Mouse (Mus musculus): ENCODE data around the gene Gm45234. TPM values are rescaled to one million over a fixed set of nuclear protein-coding genes. Genes with fewer than 3 reads are reported as not detected.

Gene Gm45234
- polyA plus RNA-seq, 1 experiment: not detected

- peak; percentile 34 for TF ChIP-seq POLR2A (IDR thresholded peaks at IDR 0.05; ENCODE audit: insufficient read length, low read depth)
- TF ChIP-seq E2F4 (IDR thresholded peaks at IDR 0.05; ENCODE audit: insufficient read depth): no peak
- peak; percentile 95 for TF ChIP-seq POLR2AphosphoS2 (IDR thresholded peaks at IDR 0.05; ENCODE audit: insufficient read length, low read depth)
- peaks cover 17% of the 10 kb centered on the region for H3K79me2 ChIP-seq (ENCODE audit: control insufficient read depth, insufficient read depth)
- H3K36me3 ChIP-seq (ENCODE audit: control insufficient read depth, insufficient read depth): no peaks in the 10 kb centered on the region
- no peaks in the 10 kb centered on the region for H3K27me3 ChIP-seq (ENCODE audit: control insufficient read depth, insufficient read depth, insufficient read length)
- H3K4me2 ChIP-seq (ENCODE audit: low read depth): peak overlapping the region; percentile 87
- H3K4me3 ChIP-seq: no peak overlapping the region
- H3ac ChIP-seq (ENCODE audit: control insufficient read depth, insufficient read length): no peak overlapping the region
Observed at GRCm38 (mm10) chr6:124759259-124759658, 3.4 kb upstream of the Gm45234 start.

GRCm38 (mm10) chr6:124758849-124759232 lies 3.0 kb upstream of the Gm45234 start:
- H3K27me3 ChIP-seq (ENCODE audit: control insufficient read depth, insufficient read depth, insufficient read length): no peaks in the 10 kb centered on the region
- H3K79me2 ChIP-seq (ENCODE audit: control insufficient read depth, insufficient read depth): peaks cover 21% of the 10 kb centered on the region
- no peak overlapping the region for H3ac ChIP-seq (ENCODE audit: control insufficient read depth, insufficient read length)
- H3K4me2 ChIP-seq (ENCODE audit: low read depth): peak overlapping the region; percentile 87
- peak overlapping the region; percentile 36 for H3K4me3 ChIP-seq
- H3K36me3 ChIP-seq (ENCODE audit: control insufficient read depth, insufficient read depth): no peaks in the 10 kb centered on the region
- no peak for TF ChIP-seq REST (IDR thresholded peaks at IDR 0.05; ENCODE audit: insufficient read depth, insufficient read length)
- TF ChIP-seq TCF3 (IDR thresholded peaks at IDR 0.05; ENCODE audit: insufficient read length, low read depth): no peak
- no peak for TF ChIP-seq CEBPB (IDR thresholded peaks at IDR 0.05; ENCODE audit: insufficient read depth, poor library complexity, severe bottlenecking)
- no peak for TF ChIP-seq POLR2A (IDR thresholded peaks at IDR 0.05; ENCODE audit: insufficient read length, low read depth)
- TF ChIP-seq MYOD1 (IDR thresholded peaks at IDR 0.05; ENCODE audit: control insufficient read depth in 1 of 3, insufficient read length in 2 of 3, low read depth in 2 of 3): no peak
- TF ChIP-seq TCF12 (IDR thresholded peaks at IDR 0.05; ENCODE audit: insufficient read depth, poor library complexity, severe bottlenecking): no peak
- TF ChIP-seq POLR2AphosphoS2 (IDR thresholded peaks at IDR 0.05; ENCODE audit: insufficient read length, low read depth): peak; percentile 44
- TF ChIP-seq SRF (IDR thresholded peaks at IDR 0.05; ENCODE audit: control insufficient read depth, insufficient read length, low read depth): no peak

GRCm38 (mm10) chr6:124757909-124758848 lies 2.4 kb upstream of the Gm45234 start:
- TF ChIP-seq USF1 (IDR thresholded peaks at IDR 0.05; ENCODE audit: low read depth): no peak
- TF ChIP-seq POLR2A (IDR thresholded peaks at IDR 0.05; ENCODE audit: insufficient read length, low read depth): peak; percentile 69
- no peak for TF ChIP-seq REST (IDR thresholded peaks at IDR 0.05; ENCODE audit: insufficient read depth, insufficient read length)
- TF ChIP-seq TCF3 (IDR thresholded peaks at IDR 0.05; ENCODE audit: insufficient read length, low read depth): no peak
- peak; percentile 79 for TF ChIP-seq POLR2AphosphoS2 (IDR thresholded peaks at IDR 0.05; ENCODE audit: insufficient read length, low read depth)
- no peak for TF ChIP-seq E2F4 (IDR thresholded peaks at IDR 0.05; ENCODE audit: insufficient read depth)
- no peak for TF ChIP-seq MYOD1 (IDR thresholded peaks at IDR 0.05; ENCODE audit: control insufficient read depth in 1 of 3, insufficient read length in 2 of 3, low read depth in 2 of 3)
- no peak for TF ChIP-seq TCF12 (IDR thresholded peaks at IDR 0.05; ENCODE audit: insufficient read depth, poor library complexity, severe bottlenecking)
- TF ChIP-seq MAX (IDR thresholded peaks at IDR 0.05; ENCODE audit: low read depth): no peak
- Histone ChIP-seq H3K36me3 (ENCODE audit: control insufficient read depth, insufficient read depth) (no peaks in the 10 kb centered on the region), H3K27me3 (ENCODE audit: control insufficient read depth, insufficient read depth, insufficient read length) (no peaks in the 10 kb centered on the region)

GRCm38 (mm10) chr6:124757351-124757880 lies 1.6 kb upstream of the Gm45234 start:
- TF ChIP-seq TCF12 (IDR thresholded peaks at IDR 0.05; ENCODE audit: insufficient read depth, poor library complexity, severe bottlenecking): no peak
- no peak for TF ChIP-seq MYOG (IDR thresholded peaks at IDR 0.05; ENCODE audit: control insufficient read depth in 1 of 3, insufficient read depth in 1 of 3, insufficient read length in 2 of 3, low read depth in 2 of 3)
- TF ChIP-seq MYOD1 (IDR thresholded peaks at IDR 0.05; ENCODE audit: control insufficient read depth in 1 of 3, insufficient read length in 2 of 3, low read depth in 2 of 3): no peak
- TF ChIP-seq REST (IDR thresholded peaks at IDR 0.05; ENCODE audit: insufficient read depth, insufficient read length): no peak
- TF ChIP-seq USF1 (IDR thresholded peaks at IDR 0.05; ENCODE audit: low read depth): no peak
- Histone ChIP-seq H3ac (ENCODE audit: control insufficient read depth, insufficient read length) (peak overlapping the region; percentile 95), H3K27me3 (ENCODE audit: control insufficient read depth, insufficient read depth, insufficient read length) (no peaks in the 10 kb centered on the region), H3K79me2 (ENCODE audit: control insufficient read depth, insufficient read depth) (peaks cover 35% of the 10 kb centered on the region), H3K4me3 (peak overlapping the region; percentile 36), H3K4me2 (ENCODE audit: low read depth) (peak overlapping the region; percentile 87), H3K36me3 (ENCODE audit: control insufficient read depth, insufficient read depth) (peaks cover 1% of the 10 kb centered on the region)

More at GRCm38 (mm10) chr6:124757909-124758848, 2.4 kb upstream of the Gm45234 start:
- Histone ChIP-seq H3ac (ENCODE audit: control insufficient read depth, insufficient read length) (no peak overlapping the region), H3K79me2 (ENCODE audit: control insufficient read depth, insufficient read depth) (peaks cover 28% of the 10 kb centered on the region), H3K4me2 (ENCODE audit: low read depth) (peak overlapping the region; percentile 87), H3K4me3 (peak overlapping the region; percentile 36)

- peak; percentile 52 for TF ChIP-seq POLR2AphosphoS2 (IDR thresholded peaks at IDR 0.05; ENCODE audit: insufficient read length, low read depth)
- TF ChIP-seq POLR2A (IDR thresholded peaks at IDR 0.05; ENCODE audit: insufficient read length, low read depth): peak; percentile 62
- TF ChIP-seq REST (IDR thresholded peaks at IDR 0.05; ENCODE audit: insufficient read depth, insufficient read length): no peak
- Histone ChIP-seq H3K4me2 (ENCODE audit: low read depth) (peak overlapping the region; percentile 87), H3K36me3 (ENCODE audit: control insufficient read depth, insufficient read depth) (peaks cover 6% of the 10 kb centered on the region), H3ac (ENCODE audit: control insufficient read depth, insufficient read length) (peak overlapping the region; percentile 95), H3K79me2 (ENCODE audit: control insufficient read depth, insufficient read depth) (peaks cover 42% of the 10 kb centered on the region), H3K27me3 (ENCODE audit: control insufficient read depth, insufficient read depth, insufficient read length) (no peaks in the 10 kb centered on the region), H3K4me3 (peak overlapping the region; percentile 36)
Observed at GRCm38 (mm10) chr6:124756652-124757350, 980 bp upstream of the Gm45234 start.

Data from myocyte (in vitro differentiated cells).